Mouse (Mus musculus): ENCODE measurements around the gene Ralgps1.

- TF ChIP-seq CTCF (IDR thresholded peaks at IDR 0.05; ENCODE audit: extremely low read depth, insufficient read depth, low read length) (no peak), POLR2A (IDR thresholded peaks at IDR 0.05; ENCODE audit: extremely low read depth, insufficient read depth, low read length) (no peak)
Measured at GRCm38 (mm10) chr2:33223656-33224358, 147.5 kb downstream of the Ralgps1 start.
